Mouse (Mus musculus) T-helper 2 cell (primary cell): Measurements from ENCODE around the gene Jund.

Experiments
- in situ Hi-C: fragments of 300-600 bp; cut with MboI, MseI; formaldehyde crosslinking; loops from one replicate; pipeline ENCODE4 v1.15.1; 2025; ENCODE audit warnings: high pct_unique_total_duplicates

The Jund gene

GRCm38 (mm10) chr8:70673079-70673856 lies 25.5 kb upstream of the Jund start, which contains the start of gene Lsm4:
Gene Lsm4 (plus strand): TSS chr8:70673248.
- in situ Hi-C loops, result loop anchor here (5.0 to 25.0 kb wide), 2 partner anchors 814 to 1489 kb away; partner anchors contain the start of genes Ano8, Gtpbp3 and Rab8a

GRCm38 (mm10) chr8:70674109-70674508 lies 24.6 kb upstream of the Jund start:
- in situ Hi-C loops, result loop anchor here (5.0 to 25.0 kb wide), 2 partner anchors 813 to 1488 kb away; partner anchors contain the start of genes Ano8, Gtpbp3 and Rab8a

GRCm38 (mm10) chr8:70674716-70675115 lies 24.0 kb upstream of the Jund start:
- in situ Hi-C loops, result loop anchor here (5.0 to 25.0 kb wide), 2 partner anchors 813 to 1488 kb away; partner anchors contain the start of genes Ano8, Gtpbp3 and Rab8a

- in situ Hi-C loops, result no loop called here
Observed at GRCm38 (mm10) chr8:70675336-70675735, 23.4 kb upstream of the Jund start.

GRCm38 (mm10) chr8:70677451-70678080 lies 21.2 kb upstream of the Jund start:
- in situ Hi-C loops, result no loop called here

GRCm38 (mm10) chr8:70678679-70679078 lies 20.1 kb upstream of the Jund start:
- in situ Hi-C loops, result no loop called here

GRCm38 (mm10) chr8:70679404-70679803 lies 19.3 kb upstream of the Jund start:
- in situ Hi-C loops, result no loop called here

- in situ Hi-C loops, result no loop called here
Observed at GRCm38 (mm10) chr8:70680039-70680438, 18.7 kb upstream of the Jund start.

- in situ Hi-C loops, result no loop called here
Observed at GRCm38 (mm10) chr8:70681410-70681809, 17.3 kb upstream of the Jund start.

- in situ Hi-C loops, result no loop called here
Observed at GRCm38 (mm10) chr8:70682193-70682592, 16.6 kb upstream of the Jund start.

- in situ Hi-C loops, result no loop called here
Observed at GRCm38 (mm10) chr8:70682692-70683091, 16.1 kb upstream of the Jund start.

GRCm38 (mm10) chr8:70684291-70684690 lies 14.5 kb upstream of the Jund start:
- in situ Hi-C loops, result no loop called here

- in situ Hi-C loops, result no loop called here
Observed at GRCm38 (mm10) chr8:70687576-70687975, 11.2 kb upstream of the Jund start.

GRCm38 (mm10) chr8:70688136-70688535 lies 10.6 kb upstream of the Jund start:
- in situ Hi-C loops, result no loop called here

GRCm38 (mm10) chr8:70689892-70690390 lies 8.8 kb upstream of the Jund start:
- in situ Hi-C loops, result no loop called here

GRCm38 (mm10) chr8:70691230-70691629 lies 7.5 kb upstream of the Jund start:
- in situ Hi-C loops, result no loop called here

GRCm38 (mm10) chr8:70691727-70692231 lies 7.0 kb upstream of the Jund start:
- in situ Hi-C loops, result no loop called here

- in situ Hi-C loops, result no loop called here
Observed at GRCm38 (mm10) chr8:70693636-70694035, 5.1 kb upstream of the Jund start.

GRCm38 (mm10) chr8:70695318-70696018 lies 3.3 kb upstream of the Jund start:
- in situ Hi-C loops, result no loop called here

GRCm38 (mm10) chr8:70696019-70696885 lies 2.5 kb upstream of the Jund start:
- in situ Hi-C loops, result no loop called here

GRCm38 (mm10) chr8:70696946-70697345 lies 1.8 kb upstream of the Jund start:
- in situ Hi-C loops, result no loop called here
